Mouse (Mus musculus) kidney, postnatal 0 days (tissue): Measurements from ENCODE around the gene Cdkal1. TPM values are rescaled to one million over a fixed set of nuclear protein-coding genes. Genes with fewer than 3 reads are reported as not detected.

Source experiments
- ATAC-seq: fragments of 200-750 bp; cut with Nextera tagmentation; replicated peaks from 2 replicates; pipeline ENCODE4 v1.8.0; 2017; ENCODE audit warnings: low read depth, moderate number of reproducible peaks, moderate TSS enrichment, moderate library complexity; ENCODE audit not compliant: low FRiP score
- DNase-seq: peaks from one replicate; pipeline ENCODE4 v3.0.0-alpha.2; 2016; ENCODE audit warnings: low spot score
- H3K27ac ChIP-seq: fragments of 300-500 bp; sonication (generic); 2 replicates; pipeline ENCODE4 v1.5.1; 2014; ENCODE audit warnings: mild to moderate bottlenecking
- H3K27me3 ChIP-seq: fragments of 300-500 bp; sonication (generic); 2 replicates; pipeline ENCODE4 v1.6.1; 2014; ENCODE audit warnings: low read length, mixed read lengths; ENCODE audit not compliant: insufficient read depth
- H3K36me3 ChIP-seq: fragments of 300-500 bp; sonication (generic); 2 replicates; pipeline ENCODE4 v1.6.1; 2014; ENCODE audit warnings: low read length, mixed read lengths; ENCODE audit not compliant: insufficient read depth
- H3K4me1 ChIP-seq: fragments of 300-500 bp; sonication (generic); replicated peaks from 2 replicates; pipeline ENCODE4 v1.6.1; 2014; ENCODE audit warnings: antibody characterized with exemption, low read length, mixed read lengths; ENCODE audit not compliant: insufficient read depth
- H3K4me2 ChIP-seq: fragments of 300-500 bp; sonication (generic); 2 replicates; pipeline ENCODE4 v1.6.1; 2014; ENCODE audit warnings: mild to moderate bottlenecking, low read length, moderate library complexity, mixed read lengths
- H3K4me3 ChIP-seq: fragments of 300-500 bp; sonication (generic); replicated peaks from 2 replicates; pipeline ENCODE4 v1.5.1; 2014; ENCODE audit warnings: low read depth, low read length
- H3K9ac ChIP-seq: fragments of 300-500 bp; sonication (generic); 2 replicates; pipeline ENCODE4 v1.6.1; 2014; ENCODE audit warnings: low read depth, low read length
- H3K9me3 ChIP-seq: fragments of 300-500 bp; sonication (generic); replicated peaks from 2 replicates; pipeline ENCODE4 v1.6.1; 2016; ENCODE audit warnings: low read length, inconsistent platforms, mixed read lengths
- CTCF ChIP-seq: IDR thresholded peaks from 2 replicates; pipeline ENCODE4 v1.5.1; 2016; ENCODE audit warnings: antibody characterized with exemption, low read depth, mild to moderate bottlenecking, moderate library complexity
- WGBS: fragments of 180-500 bp; shearing (Covaris S2); extraction: QIAGEN DNeasy Blood & Tissue Kit; methylation state at CpG from one replicate; pipeline ENCODE4 v1.1.7; 2014; 5-methylcytosine and 5-hydroxymethylcytosine counted together
- polyA plus RNA-seq: library from polyadenylated mRNA; unstranded; fragments of >200 nt; fragmentation: Nextera tagmentation; extraction: Ambion mirVana; gene quantifications from 2 replicates; pipeline ENCODE4 v1.2.1, GENCODE M21; 2015

The Cdkal1 gene
- polyA plus RNA-seq, 1 experiment from 2014 or later = 30.1 TPM

DNA sequence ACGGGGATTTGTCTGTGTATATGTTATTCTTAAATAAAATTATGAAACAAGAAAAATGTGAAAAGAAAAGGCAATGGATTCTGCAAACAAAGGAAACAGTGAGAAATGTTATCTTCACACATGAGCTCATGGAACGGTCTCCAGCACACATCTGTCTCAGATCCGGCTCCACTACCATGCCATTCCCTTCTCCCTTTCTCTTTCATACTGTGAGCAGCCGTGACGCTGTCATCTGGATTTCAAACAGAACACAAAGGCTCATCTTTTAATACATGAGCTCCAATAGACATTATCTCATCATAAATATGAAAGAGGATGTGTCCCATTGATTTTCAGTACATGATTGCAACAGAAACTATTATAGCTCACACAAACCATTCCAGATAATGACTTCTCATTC lies 265.3 kb downstream of the Cdkal1 start:
- Histone ChIP-seq H3K4me3 (no peak overlapping the region), H3K36me3 (no peaks in the 10 kb centered on the region), H3K27ac (no peak overlapping the region), H3K4me2 (no peak overlapping the region), H3K9me3 (no peaks in the 10 kb centered on the region; the same call in 1 of the 2 replicates), H3K27me3 (no peaks in the 10 kb centered on the region), H3K4me1 (no peaks in the 10 kb centered on the region), H3K9ac (no peak overlapping the region)
- no peak for ATAC-seq
- no peak for DNase-seq
- TF ChIP-seq CTCF = no peak
- 91% methylated on average over 5 of the region's 5 CpGs for WGBS

GRCm38 (mm10) chr13:29588693-29589092 lies 266.8 kb downstream of the Cdkal1 start:
- H3K27me3 ChIP-seq = no peaks in the 10 kb centered on the region
- H3K27ac ChIP-seq = no peak overlapping the region
- ATAC-seq (no peak), DNase-seq (no peak)
- no peak for TF ChIP-seq CTCF
- no peaks in the 10 kb centered on the region; the same call in 1 of the 2 replicates for H3K9me3 ChIP-seq
- H3K4me3 ChIP-seq = no peak overlapping the region
- H3K9ac ChIP-seq = no peak overlapping the region
- no peaks in the 10 kb centered on the region for H3K4me1 ChIP-seq
- no peak overlapping the region for H3K4me2 ChIP-seq
- WGBS = 92% methylated on average over 4 of the region's 4 CpGs
- no peaks in the 10 kb centered on the region for H3K36me3 ChIP-seq

DNA sequence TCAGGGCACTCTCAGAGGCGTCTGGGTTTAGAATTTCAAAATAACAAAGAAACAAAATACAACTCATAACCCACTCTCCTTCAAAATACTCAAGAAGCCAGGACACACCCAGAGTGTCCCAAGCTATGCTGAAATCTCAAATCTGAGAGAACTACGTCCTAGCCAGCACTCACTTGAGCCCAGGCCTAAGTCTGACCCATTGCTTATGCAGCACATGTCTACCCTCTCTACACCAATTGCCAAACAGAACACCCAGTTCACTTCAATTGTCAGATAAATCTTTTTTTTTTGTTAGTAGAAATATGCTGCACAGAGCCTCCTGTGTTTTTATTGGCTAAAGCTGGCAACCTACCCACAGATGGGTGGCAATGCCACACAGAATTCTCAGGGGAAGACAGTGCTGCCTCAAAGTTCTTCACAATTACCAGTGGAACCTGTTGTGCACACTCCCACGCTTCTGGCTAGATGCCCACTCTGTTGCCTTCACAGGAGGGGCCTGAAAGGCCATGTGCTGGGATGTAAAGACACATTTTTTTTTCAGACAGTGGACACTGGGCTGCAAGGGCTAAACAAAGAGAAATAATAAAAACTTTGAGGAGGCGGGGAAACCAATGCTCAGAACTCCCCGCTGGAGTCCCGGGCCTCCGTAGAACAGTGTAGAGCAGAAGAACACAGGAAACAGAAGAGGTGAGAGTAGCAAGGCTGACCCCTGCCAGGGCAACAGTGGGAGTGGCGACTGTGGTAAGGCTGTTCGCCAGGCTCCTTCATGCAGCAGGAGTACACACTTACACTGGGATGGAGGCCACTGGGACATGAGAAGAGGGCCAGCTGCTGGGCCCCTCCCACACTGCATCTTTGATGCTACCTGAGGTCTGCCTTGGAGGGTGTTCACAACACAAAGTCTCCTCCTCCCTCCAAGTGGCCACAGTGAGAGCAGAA lies 273.4 kb downstream of the Cdkal1 start:
- WGBS = 58% methylated on average over 9 of the region's 9 CpGs
- Histone ChIP-seq H3K27me3 (no peaks in the 10 kb centered on the region), H3K4me1 (no peaks in the 10 kb centered on the region), H3K36me3 (no peaks in the 10 kb centered on the region), H3K4me3 (no peak overlapping the region), H3K9me3 (no peaks in the 10 kb centered on the region), H3K27ac (no peak overlapping the region), H3K9ac (no peak overlapping the region), H3K4me2 (no peak overlapping the region)
- ATAC-seq = peak; percentile 29; the same call in 1 of the 2 replicates
- no peak for TF ChIP-seq CTCF
- no peak for DNase-seq

- TF ChIP-seq CTCF = no peak
- H3K27me3 ChIP-seq = no peaks in the 10 kb centered on the region
- H3K27ac ChIP-seq = no peak overlapping the region
- H3K9ac ChIP-seq = no peak overlapping the region
- WGBS = 85% methylated on average over 7 of the region's 7 CpGs
- H3K4me3 ChIP-seq = no peak overlapping the region
- DNase-seq (no peak), ATAC-seq (no peak)
- H3K9me3 ChIP-seq = no peaks in the 10 kb centered on the region
- no peaks in the 10 kb centered on the region for H3K36me3 ChIP-seq
- no peak overlapping the region for H3K4me2 ChIP-seq
- no peaks in the 10 kb centered on the region for H3K4me1 ChIP-seq
Observed at GRCm38 (mm10) chr13:29580780-29581179, 274.7 kb downstream of the Cdkal1 start.

- Histone ChIP-seq H3K4me1 (no peaks in the 10 kb centered on the region), H3K27ac (no peak overlapping the region), H3K4me2 (no peak overlapping the region), H3K4me3 (no peak overlapping the region), H3K9ac (no peak overlapping the region), H3K27me3 (no peaks in the 10 kb centered on the region), H3K9me3 (no peaks in the 10 kb centered on the region), H3K36me3 (no peaks in the 10 kb centered on the region)
- WGBS = 51% methylated on average over 3 of the region's 3 CpGs
- ATAC-seq (no peak), DNase-seq (no peak)
- TF ChIP-seq CTCF = no peak
Observed at GRCm38 (mm10) chr13:29580009-29580408, 275.5 kb downstream of the Cdkal1 start.

GRCm38 (mm10) chr13:29578621-29579020 lies 276.9 kb downstream of the Cdkal1 start:
- H3K27ac ChIP-seq = no peak overlapping the region
- WGBS = 89% methylated on average over 3 of the region's 3 CpGs
- no peak overlapping the region for H3K4me3 ChIP-seq
- no peaks in the 10 kb centered on the region for H3K36me3 ChIP-seq
- no peak overlapping the region for H3K9ac ChIP-seq
- DNase-seq (no peak), ATAC-seq (no peak)
- H3K9me3 ChIP-seq = no peaks in the 10 kb centered on the region
- no peaks in the 10 kb centered on the region for H3K27me3 ChIP-seq
- TF ChIP-seq CTCF = no peak
- H3K4me1 ChIP-seq = no peaks in the 10 kb centered on the region
- H3K4me2 ChIP-seq = no peak overlapping the region
